Mouse (Mus musculus) adrenal gland, adult 2 months (tissue): ENCODE measurements around the gene Ascc2. TPM values are rescaled to one million over a fixed set of nuclear protein-coding genes. Genes with fewer than 3 reads are reported as not detected.
"Not testable (repeated sequence)": the region's sequence is repeated elsewhere in the genome, so short reads cannot be mapped to it uniquely, and the experiment has no call there.

Experiments used
- DNase-seq: peaks from one replicate; pipeline ENCODE4 v3.0.0; 2021
- polyA plus RNA-seq: library from polyadenylated mRNA; depleted of rRNA; stranded (reverse); fragments of >200 nt; gene quantifications from 2 replicates; pipeline ENCODE4 v1.2.3, GENCODE M21; 2012
- total RNA-seq, 2 experiments: library from RNA; stranded (reverse); gene quantifications; 2 replicates each; pipeline ENCODE4 v1.2.3; 2021

Ascc2 gene
- total and polyA plus RNA-seq, 3 experiments = 12.8 to 51.5 (median 46.3) TPM

GRCm38 (mm10) chr11:4629861-4630280 lies 7.7 kb upstream of the Ascc2 start:
- DNase-seq = no peak

- peak; percentile 76 for DNase-seq
Measured at GRCm38 (mm10) chr11:4633420-4633819, 4.1 kb upstream of the Ascc2 start.

- no peak for DNase-seq
Measured at GRCm38 (mm10) chr11:4634395-4634794, 3.2 kb upstream of the Ascc2 start.

- DNase-seq = no peak
Measured at GRCm38 (mm10) chr11:4636782-4637342, 685 bp upstream of the Ascc2 start.

GRCm38 (mm10) chr11:4638261-4638660 lies 714 bp downstream of the Ascc2 start:
- no peak for DNase-seq

GRCm38 (mm10) chr11:4641185-4641584 lies 3.6 kb downstream of the Ascc2 start:
- DNase-seq = no peak

GRCm38 (mm10) chr11:4643722-4644121 lies 6.2 kb downstream of the Ascc2 start:
- no peak for DNase-seq

GRCm38 (mm10) chr11:4645180-4645579 lies 7.6 kb downstream of the Ascc2 start:
- not testable (repeated sequence) for DNase-seq

- no peak for DNase-seq
Measured at GRCm38 (mm10) chr11:4646409-4646808, 8.9 kb downstream of the Ascc2 start.

GRCm38 (mm10) chr11:4659818-4660217 lies 22.3 kb downstream of the Ascc2 start:
- DNase-seq = no peak

GRCm38 (mm10) chr11:4660309-4661025 lies 22.9 kb downstream of the Ascc2 start:
- DNase-seq = no peak

GRCm38 (mm10) chr11:4661324-4661723 lies 23.8 kb downstream of the Ascc2 start:
- DNase-seq = peak; percentile 63

- DNase-seq = no peak
Measured at GRCm38 (mm10) chr11:4661871-4662495, 24.4 kb downstream of the Ascc2 start.

GRCm38 (mm10) chr11:4662496-4662878 lies 24.9 kb downstream of the Ascc2 start:
- DNase-seq = no peak

GRCm38 (mm10) chr11:4671736-4672135 lies 34.2 kb downstream of the Ascc2 start:
- DNase-seq = peak; percentile 37

GRCm38 (mm10) chr11:4674593-4674992 lies 37.0 kb downstream of the Ascc2 start:
- peak; percentile 64 for DNase-seq

GRCm38 (mm10) chr11:4675126-4675562 lies 37.6 kb downstream of the Ascc2 start:
- no peak for DNase-seq

- peak; percentile 62 for DNase-seq
Measured at GRCm38 (mm10) chr11:4675693-4676092, 38.1 kb downstream of the Ascc2 start.

GRCm38 (mm10) chr11:4677250-4677872 lies 39.8 kb downstream of the Ascc2 start:
- DNase-seq = no peak

- DNase-seq = peak; percentile 24
Measured at GRCm38 (mm10) chr11:4678700-4679440, 41.3 kb downstream of the Ascc2 start.

- no peak for DNase-seq
Measured at GRCm38 (mm10) chr11:4679441-4679832, 41.9 kb downstream of the Ascc2 start.

- no peak for DNase-seq
Measured at GRCm38 (mm10) chr11:4680126-4680525, 42.6 kb downstream of the Ascc2 start.
